Mouse (Mus musculus) neural tube, embryonic 14.5 days (tissue): ENCODE data around the gene Hnrnpul2. TPM values are rescaled to one million over a fixed set of nuclear protein-coding genes. Genes with fewer than 3 reads are reported as not detected.
"Not testable (repeated sequence)": the region's sequence is repeated elsewhere in the genome, so short reads cannot be mapped to it uniquely, and the experiment has no call there.

ENCODE experiments used
- ATAC-seq: fragments of 200-750 bp; cut with Nextera tagmentation; 2 replicates; pipeline ENCODE4 v1.8.0; 2017; ENCODE audit warnings: low read depth, mild to moderate bottlenecking, moderate TSS enrichment, moderate library complexity
- H3K27ac ChIP-seq: fragments of 300-500 bp; sonication (generic); 2 replicates; pipeline ENCODE4 v1.5.1; 2014; ENCODE audit warnings: low read depth, mild to moderate bottlenecking, control low read depth, low read length, moderate library complexity, mixed read lengths
- H3K27me3 ChIP-seq: fragments of 300-500 bp; sonication (generic); 2 replicates; pipeline ENCODE4 v1.6.1; 2014; ENCODE audit warnings: low read length; ENCODE audit not compliant: control insufficient read depth, insufficient read depth
- H3K36me3 ChIP-seq: fragments of 300-500 bp; sonication (generic); 2 replicates; pipeline ENCODE4 v1.6.1; 2014; ENCODE audit warnings: low read length, mixed read lengths; ENCODE audit not compliant: control insufficient read depth, insufficient read depth
- H3K4me1 ChIP-seq: fragments of 300-500 bp; sonication (generic); 2 replicates; pipeline ENCODE4 v1.6.1; 2014; ENCODE audit warnings: low read length; ENCODE audit not compliant: control insufficient read depth, insufficient read depth
- H3K4me2 ChIP-seq: fragments of 300-500 bp; sonication (generic); 2 replicates; pipeline ENCODE4 v1.6.1; 2014; ENCODE audit warnings: mild to moderate bottlenecking, low read depth, low read length, control low read depth
- H3K4me3 ChIP-seq: fragments of 300-500 bp; sonication (generic); 2 replicates; pipeline ENCODE4 v1.5.1; 2014; ENCODE audit warnings: low read depth, low read length, control low read depth, mixed read lengths
- H3K9ac ChIP-seq: fragments of 300-500 bp; sonication (generic); replicated peaks from 2 replicates; pipeline ENCODE4 v1.6.1; 2014; ENCODE audit warnings: low read depth, mild to moderate bottlenecking, control low read depth, low read length, mixed read lengths
- H3K9me3 ChIP-seq: fragments of 300-500 bp; sonication (generic); 2 replicates; pipeline ENCODE4 v1.6.1; 2016; ENCODE audit warnings: low read length; ENCODE audit not compliant: control insufficient read depth
- WGBS: fragments of 180-500 bp; shearing (Covaris S2); extraction: QIAGEN DNeasy Blood & Tissue Kit; methylation state at CpG from one replicate; pipeline ENCODE4 v1.1.7; 2014; 5-methylcytosine and 5-hydroxymethylcytosine counted together
- polyA plus RNA-seq: library from polyadenylated mRNA; unstranded; fragments of >200 nt; fragmentation: Nextera tagmentation; extraction: Ambion mirVana; gene quantifications from 2 replicates; pipeline ENCODE4 v1.2.1, GENCODE M21; 2014

The Hnrnpul2 gene
- polyA plus RNA-seq, 1 experiment from 2014 or later: 9.5 TPM

DNA sequence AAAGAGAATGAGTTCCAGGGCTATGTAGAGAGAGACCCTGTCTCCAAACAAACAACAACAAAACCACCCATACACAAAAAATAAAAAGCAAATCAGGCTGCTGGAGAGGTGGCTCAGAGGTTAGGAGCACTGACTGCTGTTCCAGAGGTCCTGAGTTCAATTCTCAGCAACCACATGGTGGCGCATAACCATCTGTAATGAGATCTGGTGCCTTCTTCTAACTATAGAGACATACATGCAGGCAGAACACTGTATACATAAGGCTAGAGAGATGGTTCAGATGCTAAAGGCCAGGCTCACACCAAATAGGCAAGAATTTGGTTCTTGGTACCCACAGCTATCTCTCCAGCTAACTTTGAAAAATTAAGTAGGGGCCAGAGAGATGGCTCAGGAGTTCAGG is 39.2 kb downstream of the Hnrnpul2 start:
- Histone ChIP-seq H3K4me2 (no peak overlapping the region), H3K27ac (no peak overlapping the region), H3K4me1 (no peaks in the 10 kb centered on the region), H3K4me3 (no peak overlapping the region), H3K9ac (no peak overlapping the region), H3K36me3 (no peaks in the 10 kb centered on the region), H3K27me3 (no peaks in the 10 kb centered on the region), H3K9me3 (no peaks in the 10 kb centered on the region)
- WGBS: 17% methylated on average over 1 of the region's 1 CpGs
- no peak for ATAC-seq

- whole genome bisulfite sequencing: 87% methylated on average over 6 of the region's 6 CpGs
Observed at GRCm38 (mm10) chr19:8864265-8864664, 44.5 kb downstream of the Hnrnpul2 start.

GRCm38 (mm10) chr19:8870381-8870780 is 50.6 kb downstream of the Hnrnpul2 start:
- not testable (repeated sequence) for H3K9me3 ChIP-seq, H3K9ac ChIP-seq, H3K27ac ChIP-seq, H3K4me2 ChIP-seq, H3K4me3 ChIP-seq, ATAC-seq, H3K27me3 ChIP-seq
- Histone ChIP-seq H3K4me1 (peaks cover 11% of the 10 kb centered on the region), H3K36me3 (peaks cover 20% of the 10 kb centered on the region)
- 95% methylated on average over 3 of the region's 3 CpGs for WGBS

More at GRCm38 (mm10) chr19:8864265-8864664, 44.5 kb downstream of the Hnrnpul2 start:
- no peak overlapping the region for H3K9ac ChIP-seq
- no peaks in the 10 kb centered on the region for H3K4me1 ChIP-seq
- no peaks in the 10 kb centered on the region for H3K36me3 ChIP-seq
- no peak overlapping the region for H3K4me2 ChIP-seq
- H3K9me3 ChIP-seq: no peaks in the 10 kb centered on the region
- H3K27ac ChIP-seq: no peak overlapping the region
- H3K4me3 ChIP-seq: no peak overlapping the region
- H3K27me3 ChIP-seq: no peaks in the 10 kb centered on the region
- ATAC-seq: no peak

DNA sequence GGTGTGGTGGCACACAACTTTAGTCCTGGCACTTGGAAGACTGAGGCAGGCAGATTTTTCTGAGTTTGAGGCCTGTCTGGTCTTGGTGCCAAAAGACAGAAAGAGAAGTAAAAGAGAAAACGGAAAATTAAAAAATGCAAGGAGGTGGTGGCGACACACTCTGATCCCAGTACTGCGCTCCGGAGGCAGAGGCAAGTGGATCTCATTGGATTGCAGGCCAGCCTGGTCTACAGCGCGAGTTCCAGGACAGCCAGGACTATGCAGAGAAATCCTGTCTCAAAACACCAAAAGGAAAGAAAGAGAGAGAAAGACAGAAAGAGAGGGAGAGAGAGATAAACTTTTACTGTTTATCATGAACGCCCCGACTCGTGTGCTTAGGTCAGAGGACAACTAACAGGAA is 51.0 kb downstream of the Hnrnpul2 start:
- Histone ChIP-seq H3K36me3 (peaks cover 25% of the 10 kb centered on the region), H3K4me2 (peak overlapping the region; percentile 90), H3K27ac (peak overlapping the region; percentile 78), H3K9ac (peak overlapping the region; percentile 97), H3K4me3 (peak overlapping the region; percentile 98), H3K4me1 (peaks cover 11% of the 10 kb centered on the region), H3K9me3 (no peaks in the 10 kb centered on the region), H3K27me3 (no peaks in the 10 kb centered on the region; the same call in 1 of the 2 replicates)
- WGBS: 61% methylated on average over 9 of the region's 9 CpGs
- ATAC-seq: peak; percentile 33

DNA sequence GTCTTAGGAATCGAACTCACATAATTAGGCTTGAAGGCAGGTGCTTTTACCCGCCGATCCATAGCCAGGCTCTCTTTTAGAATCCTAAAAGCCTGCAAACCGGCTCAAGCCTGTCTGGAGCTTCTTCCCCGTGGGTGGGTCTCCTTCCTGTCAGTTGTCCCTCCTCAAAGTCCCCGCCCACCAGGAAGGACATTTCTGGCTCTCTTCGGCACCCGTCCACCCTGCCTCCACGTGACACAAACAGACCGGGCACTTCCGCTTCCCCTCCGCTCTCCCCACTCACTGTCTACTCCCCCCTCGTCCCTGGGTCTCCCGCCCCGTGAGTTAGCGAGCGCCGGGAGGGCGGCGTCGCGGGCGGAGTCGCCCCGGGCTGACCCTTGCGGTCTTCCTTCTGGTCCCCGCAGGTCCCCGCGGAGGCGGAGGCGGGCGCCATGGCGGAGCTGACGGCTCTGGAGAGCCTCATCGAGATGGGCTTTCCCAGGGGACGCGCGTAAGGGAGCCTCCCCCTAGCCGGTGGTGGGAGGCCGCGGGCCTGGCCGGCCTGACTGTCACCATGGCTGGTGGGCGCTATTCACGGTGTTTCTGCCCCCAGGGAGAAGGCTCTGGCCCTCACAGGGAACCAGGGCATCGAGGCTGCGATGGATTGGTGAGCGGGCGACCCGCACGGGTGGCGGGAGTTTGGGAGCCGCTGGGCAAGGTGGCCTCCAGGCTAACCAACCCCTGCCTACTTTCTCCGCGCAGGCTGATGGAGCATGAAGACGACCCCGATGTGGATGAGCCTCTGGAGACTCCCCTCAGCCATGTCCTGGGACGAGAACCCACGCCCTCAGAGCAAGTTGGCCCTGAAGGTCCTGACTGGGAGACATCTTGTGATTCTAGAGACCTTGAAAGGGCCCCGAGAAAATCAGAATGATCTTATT is 51.7 kb downstream of the Hnrnpul2 start, which contains the start of gene Ubxn1:
Ubxn1 (plus strand) TSS at position 230 of the 920 bp plus-strand sequence.
- peak within 1 kb of the TSS; percentile 78 for H3K27ac ChIP-seq
- H3K27me3 ChIP-seq: no peaks in the 10 kb centered on the region; the same call in 1 of the 2 replicates
- peaks cover 30% of the 10 kb centered on the region for H3K36me3 ChIP-seq
- peak; percentile 98 for ATAC-seq
- H3K4me3 ChIP-seq: peak within 1 kb of the TSS; percentile 98
- no peaks in the 10 kb centered on the region for H3K9me3 ChIP-seq
- peaks cover 11% of the 10 kb centered on the region for H3K4me1 ChIP-seq
- peak within 1 kb of the TSS; percentile 97 for H3K9ac ChIP-seq
- under 1% methylated on average over 56 of the region's 59 CpGs for WGBS
- H3K4me2 ChIP-seq: peak within 1 kb of the TSS; percentile 90

- no peaks in the 10 kb centered on the region; the same call in 1 of the 2 replicates for H3K27me3 ChIP-seq
- H3K36me3 ChIP-seq: peaks cover 34% of the 10 kb centered on the region
- H3K4me2 ChIP-seq: peak overlapping the region; percentile 90
- peaks cover 11% of the 10 kb centered on the region for H3K4me1 ChIP-seq
- peak overlapping the region; percentile 97 for H3K9ac ChIP-seq
- no peaks in the 10 kb centered on the region for H3K9me3 ChIP-seq
- ATAC-seq: no peak
- no peak overlapping the region for H3K27ac ChIP-seq
- peak overlapping the region; percentile 98 for H3K4me3 ChIP-seq
- WGBS: 80% methylated on average over 10 of the region's 10 CpGs
Observed at GRCm38 (mm10) chr19:8872266-8872840, 52.5 kb downstream of the Hnrnpul2 start.

DNA sequence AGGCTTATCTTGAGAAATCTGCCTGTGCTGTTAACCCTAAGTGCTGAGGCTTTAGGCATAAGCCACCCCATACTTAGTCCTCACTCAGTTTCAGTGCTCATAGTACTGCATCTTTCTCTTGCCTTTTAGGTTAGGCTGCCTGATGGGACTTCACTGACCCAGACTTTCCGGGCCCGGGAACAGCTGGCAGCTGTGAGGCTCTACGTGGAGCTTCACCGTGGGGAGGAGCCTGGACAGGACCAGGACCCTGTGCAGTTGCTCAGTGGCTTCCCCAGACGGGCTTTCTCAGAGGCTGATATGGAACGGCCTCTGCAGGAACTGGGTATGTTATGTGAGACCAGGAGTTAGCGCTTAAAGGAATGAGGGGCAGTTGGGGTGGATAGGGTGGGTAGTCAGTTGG is 55.2 kb downstream of the Hnrnpul2 start:
- Histone ChIP-seq H3K4me3 (no peak overlapping the region), H3K36me3 (peaks cover 34% of the 10 kb centered on the region), H3K27me3 (no peaks in the 10 kb centered on the region; the same call in 1 of the 2 replicates), H3K4me2 (no peak overlapping the region), H3K9ac (no peak overlapping the region), H3K9me3 (no peaks in the 10 kb centered on the region), H3K4me1 (peaks cover 19% of the 10 kb centered on the region), H3K27ac (no peak overlapping the region)
- WGBS: 95% methylated on average over 7 of the region's 7 CpGs
- ATAC-seq: no peak

- Histone ChIP-seq H3K36me3 (peaks cover 12% of the 10 kb centered on the region), H3K4me3 (peak within 1 kb of the TSS; percentile 76), H3K9me3 (no peaks in the 10 kb centered on the region), H3K27me3 (no peaks in the 10 kb centered on the region), H3K4me2 (peak within 1 kb of the TSS; percentile 91), H3K4me1 (peaks cover 10% of the 10 kb centered on the region; the same call in 1 of the 2 replicates), H3K9ac (peak within 1 kb of the TSS; percentile 82), H3K27ac (peak within 1 kb of the TSS; percentile 85)
- ATAC-seq: peak; percentile 97
- WGBS: under 1% methylated on average over 42 of the region's 42 CpGs
Observed at GRCm38 (mm10) chr19:8880311-8881033, 60.7 kb downstream of the Hnrnpul2 start, which contains the start of gene Uqcc3. Gene Uqcc3 (minus strand): TSS chr19:8880923.
